Comparison of ENCODE assay signal across 16 mouse cellular contexts in genomic region chr4:102719951-102720350, GRCm38 (mm10). TPM values are rescaled to one million over a fixed set of nuclear protein-coding genes. Genes with fewer than 3 reads are reported as not detected.
A peak's percentile ranks its signal among the peaks of the same experiment; 100 is the strongest.
DNase-seq lines count a peak whose midpoint lies in the region; ATAC-seq and TF ChIP-seq lines count a peak whose summit lies in the region.
"Had no signal": no experiment of that assay in that cellular context is flagged by ENCODE, and none has a peak within 500 bp of the region (broad histone marks: within the 10 kb centered on the region; RNA-seq: fewer than 3 reads in every experiment).

No protein-coding gene starts in this region.

- intact Hi-C loops in heart, postnatal 36 days (cut with DNase I), result loop anchor here (10.0 kb wide), 1 partner anchor 265 kb away; no protein-coding TSS in a partner anchor

- DNase-seq in lung, postnatal 25 days (ENCODE audit: low spot score), result peak; percentile 4
- DNase-seq in lung, postnatal 10 days, result no peak
- no peak for DNase-seq in heart, postnatal 36 days
- DNase-seq in cerebellum, postnatal 10 days, result no peak
- DNase-seq in embryo, embryonic 10 days (ENCODE audit: low spot score), result no peak
- DNase-seq: gastrocnemius, postnatal 10 days had no signal

- H3K4me1 ChIP-seq in bone marrow macrophage, adult 2 months (ENCODE audit: control insufficient read depth, insufficient read depth, low read length), result peaks cover 4% of the 10 kb centered on the region
- H3K4me1 ChIP-seq: embryonic facial prominence, embryonic 13.5 days; forebrain, embryonic 12.5 days; hindbrain, embryonic 12.5 days had no signal

- peak overlapping the region; percentile 37; the same call in 1 of the 2 replicates for H3K27ac ChIP-seq in bone marrow macrophage, adult 2 months (ENCODE audit: insufficient read depth, low read depth, low read length)
- H3K27ac ChIP-seq: embryonic facial prominence, embryonic 13.5 days; forebrain, embryonic 12.5 days; hindbrain, embryonic 12.5 days had no signal

- no peak overlapping the region for H3K4me3 ChIP-seq in bone marrow macrophage, adult 2 months (ENCODE audit: insufficient read depth, low read length)
- H3K4me3 ChIP-seq: embryonic facial prominence, embryonic 13.5 days; forebrain, embryonic 12.5 days; heart, embryonic 12.5 days; hindbrain, embryonic 12.5 days had no signal

- ATAC-seq in hematopoietic stem cell, adult 5-6 weeks (replicated peaks in 1 of 2; ENCODE audit: insufficient read depth in 1 of 2, low FRiP score in 2 of 2, low TSS enrichment in 1 of 2, low read depth in 1 of 2, poor library complexity in 2 of 2, severe bottlenecking in 2 of 2), result peak; percentile 77 to 84; a peak in 3 of 4 replicates
- ATAC-seq in monocyte, adult 5-6 weeks (replicated peaks; ENCODE audit: insufficient number of reproducible peaks, low FRiP score, low TSS enrichment, poor library complexity, severe bottlenecking), result peak; percentile 98
- ATAC-seq: forebrain, embryonic 16.5 days; hindbrain, embryonic 16.5 days; inflammation-experienced regulatory T-cells, adult 6 months had no signal

- no peak for TF ChIP-seq POLR2A in bone marrow macrophage, adult 2 months (IDR thresholded peaks at IDR 0.05; ENCODE audit: borderline replicate concordance, low read depth, low read length)

- TF ChIP-seq CTCF in bone marrow macrophage, adult 2 months (IDR thresholded peaks at IDR 0.05; ENCODE audit: low read depth, low read length), result no peak

RNA-seq across cellular contexts. Expression of gene Sgip1, which starts 21.1 kb away (rescaled TPM):
- polyA plus RNA-seq in bone marrow macrophage, adult 2 months (2012; ENCODE audit: insufficient read depth, insufficient read length, missing spikeins), result 0.73 TPM in 1 of 2 replicates, not detected in the other
- total RNA-seq in hematopoietic stem cell, adult 5-6 weeks (2017), result 1.4 and 3.2 TPM in 2 replicates
- 0.19 to 16.6 TPM (median 0.86 TPM) in 3 replicates for total RNA-seq in monocyte, adult 5-6 weeks (2017)
- under 1 TPM; 0.76 to 0.83 TPM for total RNA-seq in heart, postnatal 36 days (2021)
